In the genomic region with DNA sequence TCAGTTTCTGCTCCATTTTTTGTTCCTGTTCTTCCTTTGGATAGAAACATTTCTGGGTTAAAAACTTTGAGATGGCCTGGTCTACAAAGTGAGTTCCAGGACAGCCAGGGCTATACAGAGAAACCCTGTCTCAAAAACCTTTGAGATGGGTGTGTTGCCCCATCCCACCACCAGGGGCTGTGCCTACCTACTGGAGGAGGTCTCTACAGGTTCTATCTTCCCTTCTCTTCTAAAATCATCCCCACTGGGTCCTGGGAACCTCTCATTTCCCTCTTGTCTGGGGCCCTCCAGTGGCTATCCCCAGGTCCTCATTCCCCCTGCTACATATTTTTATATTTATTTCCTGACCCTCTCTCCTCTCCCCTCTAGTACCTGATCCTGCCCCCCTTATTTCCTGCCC, we compare ENCODE assay signal across 9 mouse cellular contexts. TPM values are rescaled to one million over a fixed set of nuclear protein-coding genes. Genes with fewer than 3 reads are reported as not detected.
DNase-seq lines count a peak whose midpoint lies in the region; ATAC-seq and TF ChIP-seq lines count a peak whose summit lies in the region.
"Had no signal": no experiment of that assay in that cellular context is flagged by ENCODE, and none has a peak within 500 bp of the region (broad histone marks: within the 10 kb centered on the region; RNA-seq: fewer than 3 reads in every experiment).

No protein-coding gene starts in this region.

- no peak for TF ChIP-seq POLR2A in cerebellum, adult 2 months (IDR thresholded peaks at IDR 0.05; ENCODE audit: borderline replicate concordance, insufficient read depth, low read length)
- no peak for TF ChIP-seq POLR2A in bone marrow, adult 2 months (IDR thresholded peaks at IDR 0.05; ENCODE audit: borderline replicate concordance, control insufficient read depth, low read depth, low read length)

- H3K4me3 ChIP-seq in cerebellum, adult 2 months (replicated peaks; ENCODE audit: insufficient read depth, low read depth, low read length) = no peak overlapping the region
- no peak overlapping the region for H3K4me3 ChIP-seq in bone marrow, adult 2 months (replicated peaks; ENCODE audit: control insufficient read depth, low read depth, low read length)
- H3K4me3 ChIP-seq in lung, embryonic 14.5 days (ENCODE audit: low read depth, low read length) = no peak overlapping the region
- H3K4me3 ChIP-seq in intestine, embryonic 16.5 days (ENCODE audit: low read length) = no peak overlapping the region
- H3K4me3 ChIP-seq: neural tube, embryonic 12.5 days had no signal

- no peaks in the 10 kb centered on the region for H3K9me3 ChIP-seq in lung, embryonic 14.5 days (ENCODE audit: low read depth, low read length)
- no peaks in the 10 kb centered on the region for H3K9me3 ChIP-seq in intestine, embryonic 16.5 days (ENCODE audit: control insufficient read depth, low read length)
- H3K9me3 ChIP-seq: neural tube, embryonic 12.5 days had no signal

- H3K27ac ChIP-seq in cerebellum, adult 2 months (ENCODE audit: insufficient read depth, low read length) = no peak overlapping the region
- no peak overlapping the region for H3K27ac ChIP-seq in bone marrow, adult 2 months (ENCODE audit: control insufficient read depth, insufficient read depth, low read depth, low read length, poor library complexity)
- no peak overlapping the region for H3K27ac ChIP-seq in lung, embryonic 14.5 days (ENCODE audit: low read depth)
- H3K27ac ChIP-seq in intestine, embryonic 16.5 days (ENCODE audit: low read length) = no peak overlapping the region
- H3K27ac ChIP-seq: neural tube, embryonic 12.5 days had no signal

- H3K27me3 ChIP-seq in cerebellum, adult 2 months (ENCODE audit: control insufficient read depth, insufficient read depth, low read length) = no peaks in the 10 kb centered on the region
- H3K27me3 ChIP-seq in lung, embryonic 14.5 days (ENCODE audit: insufficient read depth, low read length) = no peaks in the 10 kb centered on the region
- no peaks in the 10 kb centered on the region for H3K27me3 ChIP-seq in intestine, embryonic 16.5 days (replicated peaks; ENCODE audit: control insufficient read depth, insufficient read depth, low read length)
- H3K27me3 ChIP-seq: neural tube, embryonic 12.5 days had no signal

- H3K4me2 ChIP-seq in lung, embryonic 14.5 days = no peak overlapping the region
- no peak overlapping the region for H3K4me2 ChIP-seq in intestine, embryonic 16.5 days (ENCODE audit: low read depth, low read length)
- H3K4me2 ChIP-seq: neural tube, embryonic 12.5 days had no signal

- H3K9ac ChIP-seq in lung, embryonic 14.5 days = no peak overlapping the region
- no peak overlapping the region for H3K9ac ChIP-seq in intestine, embryonic 16.5 days (ENCODE audit: low read depth, low read length)
- H3K9ac ChIP-seq: neural tube, embryonic 12.5 days had no signal

- H3K4me1 ChIP-seq in cerebellum, adult 2 months (ENCODE audit: control insufficient read depth, insufficient read depth, low read length) = no peaks in the 10 kb centered on the region
- no peaks in the 10 kb centered on the region; the same call in 1 of the 2 replicates for H3K4me1 ChIP-seq in bone marrow, adult 2 months (ENCODE audit: control insufficient read depth, insufficient read depth, low read length)
- H3K4me1 ChIP-seq in lung, embryonic 14.5 days (ENCODE audit: insufficient read depth) = no peaks in the 10 kb centered on the region
- peaks cover 4% of the 10 kb centered on the region; the same call in 1 of the 2 replicates for H3K4me1 ChIP-seq in intestine, embryonic 16.5 days (ENCODE audit: control insufficient read depth, insufficient read depth, low read length)
- H3K4me1 ChIP-seq: neural tube, embryonic 12.5 days had no signal

- peak; percentile 43; the same call in 1 of the 2 replicates for TF ChIP-seq CTCF in cerebellum, adult 2 months (IDR thresholded peaks at IDR 0.05; ENCODE audit: borderline replicate concordance, insufficient read depth, low read depth, low read length)
- TF ChIP-seq CTCF in bone marrow, adult 2 months (IDR thresholded peaks at IDR 0.05; ENCODE audit: control insufficient read depth, insufficient read depth, low read length) = peak; percentile 73
- peak; percentile 59 for TF ChIP-seq CTCF in lung, embryonic 14.5 days (IDR thresholded peaks at IDR 0.05; ENCODE audit: low read depth)

- H3K36me3 ChIP-seq in lung, embryonic 14.5 days (ENCODE audit: insufficient read depth) = no peaks in the 10 kb centered on the region
- H3K36me3 ChIP-seq in intestine, embryonic 16.5 days (ENCODE audit: control insufficient read depth, insufficient read depth, low read length) = no peaks in the 10 kb centered on the region
- H3K36me3 ChIP-seq: neural tube, embryonic 12.5 days had no signal

- ATAC-seq in lung, embryonic 14.5 days (ENCODE audit: insufficient read depth) = no peak
- no peak for ATAC-seq in intestine, embryonic 16.5 days

- no peak for DNase-seq in cerebellum, adult 2 months
- no peak for DNase-seq in cerebellum, adult 11 months
- peak; percentile 81 for DNase-seq in 416B (ENCODE audit: low read depth)
- peak; percentile 49 for DNase-seq in lung, embryonic 14.5 days
- peak; percentile 53 for DNase-seq in testis, postnatal 10 days (ENCODE audit: low spot score)
- DNase-seq in layer of hippocampus, postnatal 36 days = no peak

RNA-seq across cellular contexts. Expression of gene Rbx1, which starts 41.1 kb away (rescaled TPM):
- polyA plus RNA-seq in cerebellum, adult 2 months (2012; rRNA removed) = 211 and 222 TPM in 2 replicates
- polyA plus RNA-seq in bone marrow, adult 2 months (2011; ENCODE audit: insufficient read depth, insufficient read length, low replicate concordance, missing spikeins) = 106 and 185 TPM in 2 replicates
- 539 and 550 TPM in 2 replicates for polyA plus RNA-seq in lung, embryonic 14.5 days (2014; fragmentation: Nextera tagmentation; extraction: Ambion mirVana)
- polyA plus RNA-seq in intestine, embryonic 16.5 days (2015; fragmentation: Nextera tagmentation; extraction: Ambion mirVana) = 378 and 400 TPM in 2 replicates
- 100 to 1,000 TPM; 137 TPM for total RNA-seq in layer of hippocampus, postnatal 36 days (2021)

Comparison
In these comparisons a context has a peak if more than half of its experiments do, and no peak if none do; other contexts are left out.
1. DNase-seq: peak in 416B (single experiment), lung, embryonic 14.5 days (single experiment) and testis, postnatal 10 days (single experiment); none in cerebellum, adult 2 months (0 of 2), cerebellum, adult 11 months (single experiment) and layer of hippocampus, postnatal 36 days (0 of 2).
2. Peak in every context shown above with its lines, with median percentiles within 50 percentile points of each other: CTCF ChIP-seq.